Mouse (Mus musculus): ENCODE data around the gene Galnt2.
A peak's percentile ranks its signal among the peaks of the same experiment; 100 is the strongest.

GRCm38 (mm10) chr8:124314803-124315202, 83.6 kb downstream of the Galnt2 start:
- TF ChIP-seq EP300 (IDR thresholded peaks at IDR 0.05; ENCODE audit: low read length) (no peak), CTCF (conservative IDR thresholded peaks at IDR 0.05 in 1 of 2, IDR thresholded peaks at IDR 0.05 in 1 of 2; ENCODE audit: low read depth in 2 of 2, low read length in 2 of 2) (peak in 1 of 2 experiments; percentile 35; a peak in 2 of 4 replicates), NELFE (IDR thresholded peaks at IDR 0.05; ENCODE audit: low read depth, low read length) (no peak), POLR2A (IDR thresholded peaks at IDR 0.05; ENCODE audit: low read depth, low read length) (no peak), E2F4 (IDR thresholded peaks at IDR 0.05; ENCODE audit: insufficient replicate concordance, low read depth, low read length) (no peak), RCOR1 (conservative IDR thresholded peaks at IDR 0.05; ENCODE audit: low read depth, low read length) (no peak)

All from CH12.LX (cell line).